Mouse (Mus musculus): ENCODE measurements around the gene Grip2. TPM values are rescaled to one million over a fixed set of nuclear protein-coding genes. Genes with fewer than 3 reads are reported as not detected.
A peak's percentile ranks its signal among the peaks of the same experiment; 100 is the strongest.

Grip2 gene
- total and polyA plus RNA-seq, 3 experiments: 8.5 to 25.2 (median 12.4) TPM

GRCm38 (mm10) chr6:91858339-91858738 lies 31.3 kb upstream of the Grip2 start:
- intact Hi-C loops (cut with DNase I): no loop called here
- Histone ChIP-seq H3K36me3 (ENCODE audit: control insufficient read depth, insufficient read depth, low read length) (no peaks in the 10 kb centered on the region), H3K79me2 (replicated peaks; ENCODE audit: control insufficient read depth, insufficient read depth, low read length) (no peaks in the 10 kb centered on the region), H3K4me1 (ENCODE audit: control insufficient read depth, insufficient read depth, low read length) (no peaks in the 10 kb centered on the region), H3K9ac (ENCODE audit: low read depth, low read length) (no peak overlapping the region), H3K27me3 (ENCODE audit: control insufficient read depth, insufficient read depth, low read length) (0 out of 2 replicates have a peak, but pooled peaks cover 2% of the 10 kb centered on the region), H3K27ac (no peak overlapping the region), H3K4me3 (no peak overlapping the region)
- 61% methylated on average over 5 of the region's 5 CpGs for WGBS
- TF ChIP-seq EP300 (IDR thresholded peaks at IDR 0.05; ENCODE audit: insufficient read depth, low read depth, low read length): no peak
- TF ChIP-seq POLR2A (IDR thresholded peaks at IDR 0.05; ENCODE audit: insufficient read depth, low read depth, low read length): no peak
- no peak for TF ChIP-seq CTCF (IDR thresholded peaks at IDR 0.05)
- DNase-seq: no peak

GRCm38 (mm10) chr6:91852550-91852949 lies 25.5 kb upstream of the Grip2 start:
- intact Hi-C loops (cut with DNase I): loop anchor here (1.0 to 5.0 kb wide), 3 partner anchors 76 to 326 kb away; no protein-coding TSS in a partner anchor
- WGBS: 8% methylated on average over 2 of the region's 2 CpGs
- Histone ChIP-seq H3K79me2 (replicated peaks; ENCODE audit: control insufficient read depth, insufficient read depth, low read length) (no peaks in the 10 kb centered on the region), H3K27ac (no peak overlapping the region), H3K9ac (ENCODE audit: low read depth, low read length) (no peak overlapping the region), H3K36me3 (ENCODE audit: control insufficient read depth, insufficient read depth, low read length) (no peaks in the 10 kb centered on the region), H3K4me3 (no peak overlapping the region), H3K4me1 (ENCODE audit: control insufficient read depth, insufficient read depth, low read length) (no peaks in the 10 kb centered on the region), H3K27me3 (ENCODE audit: control insufficient read depth, insufficient read depth, low read length) (0 out of 2 replicates have a peak, but pooled peaks cover 2% of the 10 kb centered on the region)
- DNase-seq: peak; percentile 19 to 30
- peak; percentile 81 for TF ChIP-seq CTCF (IDR thresholded peaks at IDR 0.05)
- TF ChIP-seq POLR2A (IDR thresholded peaks at IDR 0.05; ENCODE audit: insufficient read depth, low read depth, low read length): no peak

- Histone ChIP-seq H3K9ac (ENCODE audit: low read depth, low read length) (no peak overlapping the region), H3K27me3 (ENCODE audit: control insufficient read depth, insufficient read depth, low read length) (peaks cover 8% of the 10 kb centered on the region), H3K27ac (no peak overlapping the region), H3K36me3 (ENCODE audit: control insufficient read depth, insufficient read depth, low read length) (no peaks in the 10 kb centered on the region), H3K4me3 (no peak overlapping the region), H3K4me1 (ENCODE audit: control insufficient read depth, insufficient read depth, low read length) (no peaks in the 10 kb centered on the region), H3K79me2 (replicated peaks; ENCODE audit: control insufficient read depth, insufficient read depth, low read length) (no peaks in the 10 kb centered on the region)
- intact Hi-C loops (cut with DNase I): no loop called here
- 5% methylated on average over 63 of the region's 69 CpGs for WGBS
- TF ChIP-seq EP300 (IDR thresholded peaks at IDR 0.05; ENCODE audit: insufficient read depth, low read depth, low read length) (no peak), CTCF (IDR thresholded peaks at IDR 0.05) (no peak), POLR2A (IDR thresholded peaks at IDR 0.05; ENCODE audit: insufficient read depth, low read depth, low read length) (no peak)
- no peak for DNase-seq
Observed at GRCm38 (mm10) chr6:91843628-91844153, 16.6 kb upstream of the Grip2 start.

- Histone ChIP-seq H3K36me3 (ENCODE audit: control insufficient read depth, insufficient read depth, low read length) (no peaks in the 10 kb centered on the region), H3K4me1 (ENCODE audit: control insufficient read depth, insufficient read depth, low read length) (no peaks in the 10 kb centered on the region), H3K27me3 (ENCODE audit: control insufficient read depth, insufficient read depth, low read length) (peaks cover 8% of the 10 kb centered on the region), H3K27ac (no peak overlapping the region), H3K9ac (ENCODE audit: low read depth, low read length) (no peak overlapping the region), H3K4me3 (no peak overlapping the region), H3K79me2 (replicated peaks; ENCODE audit: control insufficient read depth, insufficient read depth, low read length) (no peaks in the 10 kb centered on the region)
- WGBS: 4% methylated on average over 46 of the region's 46 CpGs
- intact Hi-C loops (cut with DNase I): no loop called here
- TF ChIP-seq CTCF (IDR thresholded peaks at IDR 0.05) (0 out of 2 replicates have a peak, but pooled peaks have one; percentile 3), POLR2A (IDR thresholded peaks at IDR 0.05; ENCODE audit: insufficient read depth, low read depth, low read length) (no peak)
- DNase-seq: no peak
Observed at GRCm38 (mm10) chr6:91842897-91843627, 16.0 kb upstream of the Grip2 start.

GRCm38 (mm10) chr6:91839010-91839871 lies 12.2 kb upstream of the Grip2 start:
- Histone ChIP-seq H3K79me2 (replicated peaks; ENCODE audit: control insufficient read depth, insufficient read depth, low read length) (no peaks in the 10 kb centered on the region), H3K27me3 (ENCODE audit: control insufficient read depth, insufficient read depth, low read length) (peaks cover 7% of the 10 kb centered on the region), H3K36me3 (ENCODE audit: control insufficient read depth, insufficient read depth, low read length) (no peaks in the 10 kb centered on the region), H3K4me3 (no peak overlapping the region), H3K9ac (ENCODE audit: low read depth, low read length) (no peak overlapping the region), H3K27ac (no peak overlapping the region), H3K4me1 (ENCODE audit: control insufficient read depth, insufficient read depth, low read length) (no peaks in the 10 kb centered on the region)
- TF ChIP-seq CTCF (IDR thresholded peaks at IDR 0.05) (no peak), EP300 (IDR thresholded peaks at IDR 0.05; ENCODE audit: insufficient read depth, low read depth, low read length) (no peak), POLR2A (IDR thresholded peaks at IDR 0.05; ENCODE audit: insufficient read depth, low read depth, low read length) (no peak)
- intact Hi-C loops (cut with DNase I): no loop called here
- peak; percentile 37 to 67 for DNase-seq
- 10% methylated on average over 23 of the region's 23 CpGs for WGBS
